In the genomic region with DNA sequence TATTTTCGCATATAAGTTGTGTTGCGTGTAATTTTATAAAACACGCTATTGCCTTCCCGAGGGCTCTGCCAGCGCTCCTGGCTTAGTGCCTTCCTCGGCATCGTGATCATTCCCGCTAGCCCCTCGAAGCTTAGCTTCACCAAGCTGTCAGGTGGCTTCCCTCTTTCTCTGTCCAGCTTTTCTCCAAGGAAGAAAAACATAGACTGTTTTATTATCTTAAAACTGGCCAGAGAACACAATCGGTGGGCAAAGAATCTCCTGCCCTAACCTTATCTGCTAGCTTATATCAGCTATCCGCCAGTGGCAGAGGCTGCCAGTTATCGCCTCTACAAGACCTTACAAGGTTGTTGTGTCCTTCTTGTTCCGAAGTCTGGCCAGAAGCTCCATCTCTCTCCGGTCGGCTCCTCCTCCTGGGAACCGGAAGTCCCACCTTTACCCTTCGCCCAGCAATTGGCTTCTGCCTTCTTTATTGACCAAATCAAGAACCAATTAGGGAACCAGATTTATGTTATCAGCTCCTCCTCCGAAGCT, we compare ENCODE assay signal across 1 mouse cellular context.
TF ChIP-seq lines count a peak whose summit lies in the region.

No protein-coding gene starts in this region.

TF ChIP-seq in MEL, 35 proteins besides CTCF, POLR2A, EP300 and RAD21 (continued from another document):
- peak; percentile 94 for TF ChIP-seq ZMIZ1 (IDR thresholded peaks at IDR 0.05; ENCODE audit: low read depth, low read length)
- TF ChIP-seq SIN3A (IDR thresholded peaks at IDR 0.05; ENCODE audit: low read length): peak; percentile 52
- TF ChIP-seq ETS1 (IDR thresholded peaks at IDR 0.05; ENCODE audit: low read depth, low read length): peak; percentile 76
- TF ChIP-seq NELFE (IDR thresholded peaks at IDR 0.05; ENCODE audit: low read depth, low read length): peak; percentile 64; the same call in 1 of the 2 replicates
- TF ChIP-seq MAX (IDR thresholded peaks at IDR 0.05; ENCODE audit: low read length): peak; percentile 86
- TF ChIP-seq TCF12 (IDR thresholded peaks at IDR 0.05; ENCODE audit: low read depth, low read length): peak; percentile 85
- TF ChIP-seq MXI1 (IDR thresholded peaks at IDR 0.05; ENCODE audit: low read depth, low read length): peak; percentile 76
- peak; percentile 71; the same call in 1 of the 2 replicates for TF ChIP-seq UBTF (IDR thresholded peaks at IDR 0.05; ENCODE audit: borderline replicate concordance, insufficient read depth, low read depth, low read length)
- TF ChIP-seq NRF1 (IDR thresholded peaks at IDR 0.05; ENCODE audit: insufficient read depth, low read depth, low read length, poor library complexity, severe bottlenecking): no peak
- peak; percentile 59 for TF ChIP-seq TAL1 (IDR thresholded peaks at IDR 0.05; ENCODE audit: low read length)
- peak; percentile 69; the same call in 1 of the 2 replicates for TF ChIP-seq RCOR1 (IDR thresholded peaks at IDR 0.05; ENCODE audit: low read depth, low read length)
- TF ChIP-seq ELF1 (IDR thresholded peaks at IDR 0.05; ENCODE audit: low read depth, low read length): peak; percentile 76
TF ChIP-seq in MEL: peak in this region for 19.
